Mouse (Mus musculus) cerebellum, postnatal 10 days (tissue): ENCODE measurements around the gene 4930433I11Rik.
"Not testable (repeated sequence)": the region's sequence is repeated elsewhere in the genome, so short reads cannot be mapped to it uniquely, and the experiment has no call there.

Source experiments
- DNase-seq, 2 experiments: peaks; one replicate each; pipeline ENCODE4 v3.0.0; 2021; ENCODE audit warnings: mixed read lengths in 2 of 2

4930433I11Rik gene

DNA sequence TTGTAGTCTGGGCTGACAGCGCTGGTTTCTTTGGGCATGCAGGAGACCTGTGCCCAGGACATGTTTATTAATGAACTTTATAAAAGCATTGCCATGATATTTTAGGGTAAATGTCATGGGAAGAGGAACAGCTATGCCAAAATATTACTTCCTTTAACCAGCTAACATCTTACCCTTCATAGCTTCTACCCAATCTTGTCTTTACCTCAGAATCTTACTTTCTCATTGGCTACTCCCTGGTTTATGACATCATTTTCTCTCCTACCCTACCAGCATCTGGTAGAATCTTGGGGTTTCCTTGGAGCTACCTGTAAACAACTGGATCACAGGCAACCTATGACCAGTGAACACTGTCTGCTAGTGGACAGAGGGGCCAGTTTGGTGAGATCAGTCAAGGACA is at the start of gene 4930433I11Rik:
Gene 4930433I11Rik (plus strand): TSS at position 301 of the 400 bp plus-strand sequence.
- no peak for DNase-seq

DNA sequence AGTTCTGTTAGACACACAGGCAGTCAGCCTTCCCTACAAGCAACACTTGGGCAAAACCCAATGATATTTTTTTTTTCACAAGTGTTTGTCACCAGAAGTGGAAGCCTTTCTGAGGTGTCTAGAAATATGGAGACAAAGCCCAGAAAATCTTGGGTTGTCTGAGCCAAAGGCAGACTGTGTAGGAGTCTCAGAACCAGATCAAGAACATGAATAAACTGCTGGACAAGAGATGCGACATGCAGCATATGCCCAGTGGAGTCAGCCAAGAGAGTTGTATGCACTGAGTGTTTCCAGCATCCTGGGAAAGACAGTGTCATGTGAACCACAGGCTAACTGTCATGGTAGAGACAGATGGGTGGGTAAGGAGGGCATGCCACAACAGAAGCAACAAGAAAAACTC is 48.0 kb upstream of the 4930433I11Rik start:
- no peak for DNase-seq

DNA sequence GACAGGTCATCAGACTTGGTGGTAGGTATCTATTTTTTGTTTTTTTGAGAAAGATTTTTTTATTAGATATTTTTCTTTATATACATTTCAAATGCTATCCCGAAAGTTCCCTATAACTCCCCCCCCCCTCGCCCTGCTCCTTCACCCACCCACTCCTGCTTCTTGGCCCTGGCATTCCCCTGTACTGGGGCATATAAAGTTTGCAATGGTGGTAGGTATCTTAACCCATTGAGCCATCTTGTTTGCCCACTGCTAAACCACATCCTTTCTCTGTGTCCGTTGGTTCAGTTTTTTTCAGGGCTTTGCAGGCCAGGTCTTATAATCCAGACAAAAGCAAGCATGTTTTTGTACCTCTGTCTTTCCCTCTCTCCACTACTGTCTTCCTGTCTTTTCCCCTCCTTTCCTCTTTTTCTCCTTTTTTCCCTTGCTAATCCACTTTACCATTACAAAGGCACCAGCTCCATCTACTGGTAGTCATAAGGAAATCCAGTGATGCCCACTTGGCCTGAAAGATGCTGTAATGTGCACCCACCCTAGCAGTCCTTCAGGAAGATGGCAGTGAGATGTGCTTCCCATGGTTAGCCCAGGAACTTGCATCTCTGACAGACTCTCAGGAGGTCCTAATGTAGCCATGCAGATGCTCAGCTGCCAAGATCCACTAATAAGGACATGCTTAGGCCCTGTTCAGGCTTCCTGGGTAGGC is 45.0 kb upstream of the 4930433I11Rik start:
- peak; percentile 50 to 71 for DNase-seq

DNA sequence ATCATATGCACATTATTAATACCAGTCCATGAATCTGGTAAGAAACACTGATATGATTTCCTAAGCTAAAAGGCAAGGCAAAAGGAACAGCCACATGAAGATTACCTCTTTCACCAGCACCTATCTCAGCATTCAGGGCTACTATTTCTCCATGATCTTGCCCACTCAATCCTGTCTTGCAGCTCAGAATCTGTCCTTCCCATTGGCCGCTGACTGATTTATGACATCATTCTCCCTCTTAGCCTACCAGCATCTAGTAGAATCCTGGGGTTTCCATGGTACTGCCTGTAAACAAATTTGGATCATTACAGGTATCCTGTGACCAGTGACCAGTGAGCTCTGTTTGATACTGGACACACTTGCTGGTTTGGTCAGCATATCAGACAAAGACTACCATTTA is 45.1 kb downstream of the 4930433I11Rik start, which contains the start of gene Gm4884:
Gene Gm4884 (plus strand): TSS at position 301 of the 400 bp plus-strand sequence.
- not testable (repeated sequence) for DNase-seq

DNA sequence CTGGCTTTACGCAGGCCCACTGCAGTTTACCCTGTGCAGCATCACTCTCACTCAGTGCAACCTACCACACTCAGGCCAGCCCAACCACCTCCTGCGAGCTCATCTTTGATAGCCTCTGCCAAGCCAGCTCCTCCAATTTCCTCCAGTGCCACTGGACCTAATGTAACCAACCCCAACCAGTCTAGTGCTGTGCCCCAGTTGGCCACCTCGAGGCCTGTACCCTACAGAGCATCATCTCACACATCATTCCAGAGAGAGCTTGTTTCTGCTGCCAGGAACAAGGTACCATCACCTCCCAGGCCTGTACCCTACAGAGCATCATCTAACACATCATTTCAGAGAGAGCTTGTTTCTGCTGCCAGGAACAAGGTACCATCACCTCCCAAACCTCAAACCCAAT is 56.7 kb downstream of the 4930433I11Rik start:
- not testable (repeated sequence) for DNase-seq
